15 mouse cellular contexts compared by ENCODE assay signal in the genomic region with DNA sequence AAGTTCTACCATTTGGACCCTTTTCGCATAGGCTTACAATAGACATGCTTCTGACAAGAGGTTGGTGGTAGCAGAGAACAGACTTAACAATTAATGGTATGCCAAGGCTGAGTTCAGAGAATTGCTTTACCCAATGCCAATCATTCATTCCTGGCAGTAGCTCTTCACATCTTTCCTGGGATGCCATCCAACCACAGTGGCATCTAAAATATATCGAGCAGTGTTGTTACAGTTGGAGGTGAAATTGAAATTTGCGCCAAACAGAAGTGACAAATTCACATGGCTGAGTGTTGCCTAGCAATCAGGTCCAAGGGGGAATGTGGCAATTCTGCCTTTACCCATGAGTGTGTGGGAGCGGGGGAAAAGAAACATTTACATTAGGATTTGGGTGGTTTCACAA. TPM values are rescaled to one million over a fixed set of nuclear protein-coding genes. Genes with fewer than 3 reads are reported as not detected.
DNase-seq lines count a peak whose midpoint lies in the region; ATAC-seq lines count a peak whose summit lies in the region.
"Had no signal": no experiment of that assay in that cellular context is flagged by ENCODE, and none has a peak within 500 bp of the region (broad histone marks: within the 10 kb centered on the region; RNA-seq: fewer than 3 reads in every experiment).

No protein-coding gene starts in this region.

- no peaks in the 10 kb centered on the region for H3K36me3 ChIP-seq in midbrain, embryonic 16.5 days (ENCODE audit: control insufficient read depth, insufficient read depth, low read length)
- no peaks in the 10 kb centered on the region for H3K36me3 ChIP-seq in midbrain, embryonic 15.5 days (replicated peaks)
- H3K36me3 ChIP-seq: limb, embryonic 13.5 days; midbrain, embryonic 12.5 days had no signal

- H3K4me2 ChIP-seq in midbrain, embryonic 16.5 days (ENCODE audit: low read length) = no peak overlapping the region
- H3K4me2 ChIP-seq in midbrain, embryonic 15.5 days = no peak overlapping the region
- H3K4me2 ChIP-seq: limb, embryonic 13.5 days; midbrain, embryonic 12.5 days had no signal

- no peaks in the 10 kb centered on the region for H3K9me3 ChIP-seq in midbrain, embryonic 16.5 days (replicated peaks; ENCODE audit: control insufficient read depth, low read length, poor library complexity, severe bottlenecking)
- no peaks in the 10 kb centered on the region for H3K9me3 ChIP-seq in midbrain, embryonic 15.5 days
- H3K9me3 ChIP-seq: limb, embryonic 13.5 days; midbrain, embryonic 12.5 days had no signal

- DNase-seq in frontal cortex, postnatal 10 days (ENCODE audit: low spot score in 2 of 2) = no peak
- DNase-seq in brain, embryonic 18.5 days (ENCODE audit: low read depth, low spot score) = peak; percentile 70
- DNase-seq in layer of hippocampus, postnatal 14 days (ENCODE audit: low spot score in 2 of 2) = peak; percentile 39 to 90
- no peak for DNase-seq in ovary, postnatal 10 days (ENCODE audit: low spot score)
- no peak for DNase-seq in thymus, adult 18-20 months
- DNase-seq: adrenal gland, postnatal 14 days; gastrocnemius, postnatal 10 days; kidney, postnatal 25 days; lung, postnatal 36 days had no signal

- H3K4me3 ChIP-seq in midbrain, embryonic 16.5 days (ENCODE audit: low read depth, low read length) = no peak overlapping the region
- no peak overlapping the region for H3K4me3 ChIP-seq in midbrain, embryonic 15.5 days
- H3K4me3 ChIP-seq: limb, embryonic 13.5 days; midbrain, embryonic 12.5 days had no signal

- H3K27me3 ChIP-seq in midbrain, embryonic 16.5 days (ENCODE audit: control insufficient read depth, insufficient read depth, low read depth, low read length) = no peaks in the 10 kb centered on the region
- H3K27me3 ChIP-seq in midbrain, embryonic 15.5 days (replicated peaks) = no peaks in the 10 kb centered on the region
- H3K27me3 ChIP-seq: limb, embryonic 13.5 days; midbrain, embryonic 12.5 days had no signal

- no peaks in the 10 kb centered on the region for H3K4me1 ChIP-seq in midbrain, embryonic 16.5 days (ENCODE audit: control insufficient read depth, insufficient read depth, low read length)
- H3K4me1 ChIP-seq in midbrain, embryonic 15.5 days = no peaks in the 10 kb centered on the region
- H3K4me1 ChIP-seq: limb, embryonic 13.5 days; midbrain, embryonic 12.5 days had no signal

- H3K9ac ChIP-seq in midbrain, embryonic 16.5 days (ENCODE audit: low read depth, low read length) = no peak overlapping the region
- H3K9ac ChIP-seq in midbrain, embryonic 15.5 days = no peak overlapping the region
- H3K9ac ChIP-seq: limb, embryonic 13.5 days; midbrain, embryonic 12.5 days had no signal

- 83% methylated on average over 4 of the region's 4 CpGs for WGBS in midbrain, embryonic 16.5 days
- 81% methylated on average over 4 of the region's 4 CpGs for WGBS in midbrain, embryonic 15.5 days

- no peak overlapping the region for H3K27ac ChIP-seq in midbrain, embryonic 16.5 days (ENCODE audit: low read length)
- no peak overlapping the region for H3K27ac ChIP-seq in midbrain, embryonic 15.5 days
- H3K27ac ChIP-seq: limb, embryonic 13.5 days; midbrain, embryonic 12.5 days had no signal

- ATAC-seq in frontal cortex, adult (ENCODE audit: low TSS enrichment) = peak; percentile 87
- peak; percentile 32; the same call in 1 of the 2 replicates for ATAC-seq in midbrain, embryonic 16.5 days
- no peak for ATAC-seq in midbrain, embryonic 15.5 days (replicated peaks)
- ATAC-seq: intestine, postnatal 0 days had no signal

RNA-seq across cellular contexts. Expression of gene Dph6, which starts 32.3 kb away (rescaled TPM):
- polyA plus RNA-seq in midbrain, embryonic 16.5 days (2015; fragmentation: Nextera tagmentation; extraction: Ambion mirVana) = 14.2 and 16.9 TPM in 2 replicates
- 14.0 and 15.1 TPM in 2 replicates for polyA plus RNA-seq in midbrain, embryonic 15.5 days (2015; fragmentation: Nextera tagmentation; extraction: Ambion mirVana)
- 10 to 100 TPM; 16.2 to 16.6 TPM for total RNA-seq in layer of hippocampus, postnatal 14 days (2021)

Comparison
In these comparisons a context has a peak if more than half of its experiments do, and no peak if none do; other contexts are left out.
1. DNase-seq: peak in brain, embryonic 18.5 days (single experiment) and layer of hippocampus, postnatal 14 days (2 of 2); none in frontal cortex, postnatal 10 days (0 of 2), ovary, postnatal 10 days (single experiment) and thymus, adult 18-20 months (0 of 2).